Mouse (Mus musculus) Patski (cell line): Measurements from ENCODE around the gene Numa1. TPM values are rescaled to one million over a fixed set of nuclear protein-coding genes. Genes with fewer than 3 reads are reported as not detected.
"Not testable (repeated sequence)": the region's sequence is repeated elsewhere in the genome, so short reads cannot be mapped to it uniquely, and the experiment has no call there.

Experiments
- ATAC-seq: fragments of 100-300 bp; one replicate; pipeline ENCODE4 v1.8.0; 2021
- CTCF ChIA-PET: fragments of 350-600 bp; sonication (Branson Sonifier 250); formaldehyde crosslinking; loops from one replicate; lab custom pipeline; 2022; ENCODE audit warnings: inconsistent platforms; lab: Charles Lee
- POLR2A ChIA-PET: fragments of 350-600 bp; sonication (Branson Sonifier 250); formaldehyde crosslinking; loops from one replicate; lab custom pipeline; 2022; ENCODE audit warnings: antibody characterized with exemption, inconsistent platforms; lab: Charles Lee
- DNase-seq: peaks from one replicate; pipeline ENCODE4 v3.0.0-alpha.2; 2011; ENCODE audit warnings: low read depth, low spot score
- H3K27me3 ChIP-seq: fragments of 371-371 bp; one replicate; pipeline ENCODE4 v1.5.1; 2021
- CTCF ChIP-seq: fragments of 100-300 bp; IDR thresholded peaks from one replicate; pipeline ENCODE4 v1.5.1; 2021
- in situ Hi-C: fragments of 300-500 bp; cut with MboI; formaldehyde crosslinking; loops from 3 replicates; pipeline ENCODE4 v1.11.1; 2018; ENCODE audit warnings: low pct_unique_long_range_greater_than_20kb, mixed read lengths
- polyA plus RNA-seq: library from polyadenylated mRNA; unstranded; gene quantifications from one replicate; pipeline ENCODE4 v1.2.3, GENCODE M21; 2021

Gene Numa1
- polyA plus RNA-seq, 1 experiment from 2014 or later = 156 TPM

- POLR2A ChIA-PET = no interaction called here
- H3K27me3 ChIP-seq = no peaks in the 10 kb centered on the region
- no peak for DNase-seq
- no peak for ATAC-seq
- TF ChIP-seq CTCF = no peak
- CTCF ChIA-PET = interaction anchor here (2.9 kb wide), 1 partner anchor 21 kb away, joined by 10 read pairs; no protein-coding TSS in a partner anchor
- in situ Hi-C loops = no loop called here
Observed at GRCm38 (mm10) chr7:102019362-102019761, 85.5 kb downstream of the Numa1 start.

GRCm38 (mm10) chr7:102020934-102021333, 87.0 kb downstream of the Numa1 start:
- ATAC-seq, CTCF ChIA-PET, H3K27me3 ChIP-seq, DNase-seq, in situ Hi-C loops, POLR2A ChIA-PET: not testable (repeated sequence)

- ATAC-seq (no peak), DNase-seq (no peak)
- ChIA-PET CTCF (interaction anchor here (1.5 kb wide), 1 partner anchor 29 kb away, joined by 4 read pairs; no protein-coding TSS in a partner anchor), POLR2A (interaction anchor here (0.7 kb wide), 1 partner anchor 34 kb away, joined by 4 read pairs; no protein-coding TSS in a partner anchor)
- no peaks in the 10 kb centered on the region for H3K27me3 ChIP-seq
- in situ Hi-C loops = no loop called here
- TF ChIP-seq CTCF = no peak
Observed at GRCm38 (mm10) chr7:102023821-102024220, 89.9 kb downstream of the Numa1 start.

GRCm38 (mm10) chr7:102025187-102026119, 91.5 kb downstream of the Numa1 start:
- POLR2A ChIA-PET = no interaction called here
- ATAC-seq = no peak
- CTCF ChIA-PET = interaction anchor here (1.0 kb wide), 1 partner anchor 9 kb away, joined by 3 read pairs; no protein-coding TSS in a partner anchor
- no peak for TF ChIP-seq CTCF
- in situ Hi-C loops = no loop called here
- DNase-seq = no peak
- no peaks in the 10 kb centered on the region for H3K27me3 ChIP-seq

GRCm38 (mm10) chr7:102034904-102035303, 101.0 kb downstream of the Numa1 start:
- ChIA-PET CTCF (interaction anchor here (1.0 to 2.3 kb wide), 4 partner anchors 9 to 13 kb away, joined by 3 to 8 read pairs (median 4); no protein-coding TSS in a partner anchor), POLR2A (no interaction called here)
- ATAC-seq (no peak), DNase-seq (no peak)
- TF ChIP-seq CTCF = peak; percentile 66
- no peaks in the 10 kb centered on the region for H3K27me3 ChIP-seq
- in situ Hi-C loops = no loop called here

GRCm38 (mm10) chr7:102035534-102035933, 101.6 kb downstream of the Numa1 start:
- CTCF ChIA-PET = interaction anchor here (1.4 to 2.3 kb wide), 2 partner anchors 9 to 13 kb away, joined by 3 to 8 read pairs; no protein-coding TSS in a partner anchor
- no peak for TF ChIP-seq CTCF

GRCm38 (mm10) chr7:102037318-102037717, 103.4 kb downstream of the Numa1 start:
- TF ChIP-seq CTCF = no peak
- no peak for ATAC-seq
- ChIA-PET CTCF (interaction anchor here (1.5 kb wide), 1 partner anchor 24 kb away, joined by 3 read pairs; no protein-coding TSS in a partner anchor), POLR2A (interaction anchor here (0.7 kb wide), 1 partner anchor 363 kb away, joined by 4 read pairs; no protein-coding TSS in a partner anchor)
- no peak for DNase-seq
- H3K27me3 ChIP-seq = no peaks in the 10 kb centered on the region
- in situ Hi-C loops = no loop called here

More at GRCm38 (mm10) chr7:102035534-102035933, 101.6 kb downstream of the Numa1 start:
- H3K27me3 ChIP-seq = no peaks in the 10 kb centered on the region
- POLR2A ChIA-PET = no interaction called here
- ATAC-seq = no peak
- in situ Hi-C loops = no loop called here
- DNase-seq = no peak

- POLR2A ChIA-PET = no interaction called here
- no peak for TF ChIP-seq CTCF
- DNase-seq (no peak), ATAC-seq (no peak)
- CTCF ChIA-PET = interaction anchor here (0.9 kb wide), 1 partner anchor 9 kb away, joined by 3 read pairs; no protein-coding TSS in a partner anchor
- in situ Hi-C loops = no loop called here
- H3K27me3 ChIP-seq = no peaks in the 10 kb centered on the region
Observed at GRCm38 (mm10) chr7:102042314-102042713, 108.4 kb downstream of the Numa1 start.

- H3K27me3 ChIP-seq, ATAC-seq, DNase-seq, in situ Hi-C loops, CTCF ChIA-PET, POLR2A ChIA-PET: not testable (repeated sequence)
- peak; percentile 45 for TF ChIP-seq CTCF
Observed at GRCm38 (mm10) chr7:102048524-102048923, 114.6 kb downstream of the Numa1 start.

GRCm38 (mm10) chr7:102061353-102061752, 127.4 kb downstream of the Numa1 start:
- in situ Hi-C loops = no loop called here
- ChIA-PET CTCF (interaction anchor here (1.0 kb wide), 1 partner anchor 34 kb away, joined by 3 read pairs; no protein-coding TSS in a partner anchor), POLR2A (interaction anchor here (0.7 kb wide), 1 partner anchor 170 kb away, joined by 4 read pairs; no protein-coding TSS in a partner anchor)
- DNase-seq (no peak), ATAC-seq (no peak)
- TF ChIP-seq CTCF = no peak
- H3K27me3 ChIP-seq = no peaks in the 10 kb centered on the region
